Mouse (Mus musculus) lung, embryonic 16.5 days (tissue): Measurements from ENCODE around the gene Pgc. TPM values are rescaled to one million over a fixed set of nuclear protein-coding genes. Genes with fewer than 3 reads are reported as not detected.
A peak's percentile ranks its signal among the peaks of the same experiment; 100 is the strongest.

Source experiments
- ATAC-seq: fragments of 200-750 bp; cut with Nextera tagmentation; 2 replicates; pipeline ENCODE4 v1.8.0; 2017; ENCODE audit warnings: low read depth, mild to moderate bottlenecking, moderate library complexity
- H3K27ac ChIP-seq: fragments of 300-500 bp; sonication (generic); 2 replicates; pipeline ENCODE4 v1.5.1; 2014; ENCODE audit warnings: mild to moderate bottlenecking, control low read depth, low read length
- H3K27me3 ChIP-seq: fragments of 300-500 bp; sonication (generic); 2 replicates; pipeline ENCODE4 v1.6.1; 2014; ENCODE audit warnings: low read depth, low read length, mixed read lengths; ENCODE audit not compliant: control insufficient read depth, insufficient read depth
- H3K36me3 ChIP-seq: fragments of 300-500 bp; sonication (generic); 2 replicates; pipeline ENCODE4 v1.6.1; 2014; ENCODE audit warnings: low read length; ENCODE audit not compliant: control insufficient read depth, insufficient read depth
- H3K4me1 ChIP-seq: fragments of 300-500 bp; sonication (generic); replicated peaks from 2 replicates; pipeline ENCODE4 v1.6.1; 2014; ENCODE audit warnings: low read length, mixed read lengths; ENCODE audit not compliant: control insufficient read depth, insufficient read depth
- H3K4me2 ChIP-seq: fragments of 300-500 bp; sonication (generic); 2 replicates; pipeline ENCODE4 v1.6.1; 2014; ENCODE audit warnings: low read depth, low read length, control low read depth
- H3K4me3 ChIP-seq: fragments of 300-500 bp; sonication (generic); 2 replicates; pipeline ENCODE4 v1.5.1; 2014; ENCODE audit warnings: mild to moderate bottlenecking, low read length, control low read depth
- H3K9ac ChIP-seq: fragments of 300-500 bp; sonication (generic); 2 replicates; pipeline ENCODE4 v1.6.1; 2014; ENCODE audit warnings: low read length, control low read depth
- H3K9me3 ChIP-seq: fragments of 300-500 bp; sonication (generic); 2 replicates; pipeline ENCODE4 v1.6.1; 2016; ENCODE audit warnings: low read length; ENCODE audit not compliant: control insufficient read depth
- WGBS: fragments of 180-500 bp; shearing (Covaris S2); extraction: QIAGEN DNeasy Blood & Tissue Kit; methylation state at CpG from one replicate; pipeline ENCODE4 v1.1.7; 2014; 5-methylcytosine and 5-hydroxymethylcytosine counted together
- polyA plus RNA-seq: library from polyadenylated mRNA; unstranded; fragments of >200 nt; fragmentation: Nextera tagmentation; extraction: Ambion mirVana; gene quantifications from 2 replicates; pipeline ENCODE4 v1.2.1, GENCODE M21; 2015

The Pgc gene
- polyA plus RNA-seq, 1 experiment from 2014 or later: 22.5 TPM

DNA sequence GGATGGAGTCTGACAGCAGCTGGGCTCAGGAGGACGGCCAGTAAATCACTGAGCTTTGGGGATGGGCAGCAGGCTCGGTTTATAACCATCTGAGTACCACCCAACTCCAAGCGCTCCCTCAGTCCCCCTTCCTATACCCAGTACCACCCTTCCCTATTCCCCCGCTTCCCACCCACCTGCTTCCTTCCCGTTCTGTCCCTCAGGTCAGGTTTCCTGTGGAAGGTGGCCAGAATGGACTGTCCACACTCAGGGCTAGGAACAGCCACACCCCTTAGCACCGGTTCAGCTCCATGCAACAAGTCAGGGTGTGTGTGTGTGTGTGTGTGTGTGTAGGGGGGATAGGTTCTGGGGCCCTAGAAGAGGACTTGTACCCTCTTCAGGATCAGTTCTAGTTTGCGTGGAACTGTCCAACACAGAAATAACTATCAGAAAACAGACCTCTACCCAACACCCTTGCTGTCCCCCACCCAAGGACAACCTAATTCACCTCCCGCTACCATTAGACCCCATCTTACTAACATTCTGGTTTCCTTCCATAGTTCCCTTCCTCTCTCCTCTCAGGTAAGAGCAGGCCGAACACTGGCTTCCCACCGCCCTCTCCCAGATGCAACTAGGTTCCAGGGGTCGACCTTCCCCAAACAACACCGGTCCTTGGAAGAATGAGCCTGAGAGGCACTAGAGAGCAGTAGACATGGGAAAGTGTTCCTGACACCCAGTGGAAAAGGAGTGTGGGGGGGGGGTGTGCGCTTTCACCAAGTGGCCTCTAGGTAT is 32.8 kb upstream of the Pgc start:
- no peak; the same call in 1 of the 2 replicates for ATAC-seq
- H3K36me3 ChIP-seq: 0 out of 2 replicates have a peak, but pooled peaks cover 3% of the 10 kb centered on the region
- H3K9me3 ChIP-seq: no peaks in the 10 kb centered on the region
- H3K4me1 ChIP-seq: peaks cover 15% of the 10 kb centered on the region
- H3K4me3 ChIP-seq: peak overlapping the region; percentile 77
- WGBS: 38% methylated on average over 13 of the region's 13 CpGs
- peak overlapping the region; percentile 92 for H3K4me2 ChIP-seq
- H3K27me3 ChIP-seq: no peaks in the 10 kb centered on the region
- H3K9ac ChIP-seq: peak overlapping the region; percentile 83
- no peak overlapping the region for H3K27ac ChIP-seq

DNA sequence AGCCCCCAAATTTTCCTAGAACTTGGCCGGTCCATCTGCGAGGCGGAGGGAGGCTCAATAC is 32.4 kb upstream of the Pgc start, which contains the start of gene Gm21981:
Gene Gm21981 (minus strand): TSS at position 14 of the 61 bp plus-strand sequence.
- Histone ChIP-seq H3K4me1 (peaks cover 13% of the 10 kb centered on the region), H3K9ac (peak within 1 kb of the TSS; percentile 83), H3K27ac (peak within 1 kb of the TSS; percentile 60), H3K9me3 (no peaks in the 10 kb centered on the region), H3K27me3 (no peaks in the 10 kb centered on the region), H3K4me2 (peak within 1 kb of the TSS; percentile 92), H3K4me3 (peak within 1 kb of the TSS; percentile 77), H3K36me3 (0 out of 2 replicates have a peak, but pooled peaks cover 3% of the 10 kb centered on the region)
- 2% methylated on average over 3 of the region's 3 CpGs for WGBS
- no peak for ATAC-seq

DNA sequence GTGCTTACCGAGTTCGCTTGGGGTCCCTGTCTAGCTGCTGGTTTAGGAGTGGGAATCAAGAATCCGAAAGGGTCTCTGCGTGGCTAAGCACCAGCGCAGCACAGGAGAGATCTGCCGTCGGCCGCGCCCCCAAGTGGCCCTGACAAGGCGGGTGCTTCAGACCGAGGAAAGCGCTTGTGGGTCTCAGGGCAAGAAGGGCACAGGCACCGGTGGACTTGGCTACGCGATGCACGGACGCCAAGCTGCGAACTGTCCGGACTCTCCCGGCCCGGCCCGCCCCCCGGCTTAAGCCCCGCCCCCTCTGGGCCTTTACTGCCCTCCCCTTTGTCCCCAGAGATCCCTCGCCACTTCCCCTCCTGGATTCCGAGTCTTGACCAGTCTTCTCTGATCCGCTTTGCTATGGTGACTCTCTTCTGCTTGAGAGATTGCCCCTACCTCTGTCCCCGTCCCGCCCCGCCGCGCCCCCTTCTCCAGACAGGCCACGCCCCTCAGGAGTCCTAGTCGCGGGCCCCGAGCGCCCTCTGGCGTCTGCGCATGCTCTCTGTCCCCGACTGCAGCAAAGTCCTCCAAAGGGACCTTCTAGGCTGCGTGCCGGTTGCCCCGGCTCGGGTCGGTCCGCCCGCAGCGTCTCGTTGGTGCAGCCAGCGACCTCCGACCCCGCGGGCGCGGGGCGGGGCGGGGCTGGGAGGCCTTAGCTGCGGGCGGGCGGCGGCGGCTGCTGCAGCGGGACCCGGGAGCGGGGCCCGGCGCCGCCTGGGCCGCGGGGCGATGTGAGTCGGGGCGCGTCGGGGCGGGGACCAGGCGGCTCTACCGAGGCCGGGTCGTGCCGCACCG is 31.9 kb upstream of the Pgc start, which contains the start of gene Prickle4:
Gene Prickle4 (minus strand): TSS at position 234 of the 834 bp plus-strand sequence.
- H3K4me1 ChIP-seq: peaks cover 8% of the 10 kb centered on the region
- H3K4me2 ChIP-seq: peak within 1 kb of the TSS; percentile 92
- ATAC-seq: peak; percentile 97
- H3K27ac ChIP-seq: peak within 1 kb of the TSS; percentile 60
- H3K27me3 ChIP-seq: no peaks in the 10 kb centered on the region
- no peaks in the 10 kb centered on the region for H3K9me3 ChIP-seq
- WGBS: under 1% methylated on average over 71 of the region's 82 CpGs
- H3K9ac ChIP-seq: peak within 1 kb of the TSS; percentile 83
- H3K4me3 ChIP-seq: peak within 1 kb of the TSS; percentile 77
- H3K36me3 ChIP-seq: 0 out of 2 replicates have a peak, but pooled peaks cover 3% of the 10 kb centered on the region

DNA sequence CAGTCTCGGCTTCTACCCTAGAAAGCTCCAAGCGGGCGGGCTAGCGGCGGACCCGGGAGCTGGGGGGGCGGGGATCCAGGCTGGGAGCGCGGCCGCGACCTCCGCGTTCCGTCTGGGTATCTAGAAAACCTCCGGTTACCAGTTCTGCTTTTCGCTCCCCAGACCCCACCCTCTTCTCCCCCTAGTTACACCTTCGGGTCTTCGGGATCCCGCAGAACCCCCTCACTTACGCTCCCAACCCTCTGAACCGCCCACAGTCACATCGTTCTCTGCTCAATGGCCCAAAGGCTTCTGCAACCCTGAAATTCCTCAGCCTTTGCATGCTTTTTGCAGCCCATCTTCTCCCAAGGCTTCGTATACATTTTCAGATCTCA is 31.3 kb upstream of the Pgc start:
- 0% methylated on average over 17 of the region's 23 CpGs for WGBS
- ATAC-seq: no peak

DNA sequence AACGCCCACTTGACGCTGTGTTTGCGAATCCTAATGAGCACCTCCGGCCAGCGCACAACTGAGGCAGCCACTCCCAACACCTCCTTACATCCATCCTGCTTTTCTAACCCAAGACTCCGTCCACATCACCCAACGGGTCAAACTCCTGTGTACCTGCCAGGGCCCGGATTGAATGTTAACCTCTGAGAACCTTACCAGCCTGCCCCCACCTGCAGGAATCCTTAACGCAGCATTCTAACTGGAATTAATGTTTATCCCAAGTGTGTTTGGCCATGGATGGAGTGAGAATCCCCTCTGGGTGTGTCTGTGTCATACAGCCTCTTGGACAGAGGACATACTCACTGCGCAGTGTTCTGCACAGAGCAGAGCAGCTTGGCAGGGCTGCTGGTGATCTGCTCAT is 28.5 kb upstream of the Pgc start:
- Histone ChIP-seq H3K4me1 (peaks cover 22% of the 10 kb centered on the region), H3K36me3 (peaks cover 5% of the 10 kb centered on the region; the same call in 1 of the 2 replicates), H3K4me2 (no peak overlapping the region), H3K9ac (no peak overlapping the region), H3K4me3 (no peak overlapping the region), H3K9me3 (no peaks in the 10 kb centered on the region), H3K27me3 (no peaks in the 10 kb centered on the region), H3K27ac (no peak overlapping the region)
- 86% methylated on average over 10 of the region's 10 CpGs for WGBS
- ATAC-seq: no peak

More for the DNA sequence above, 31.3 kb upstream of the Pgc start:
- Histone ChIP-seq H3K36me3 (0 out of 2 replicates have a peak, but pooled peaks cover 3% of the 10 kb centered on the region), H3K4me2 (peak overlapping the region; percentile 92), H3K9ac (peak overlapping the region; percentile 83), H3K27me3 (no peaks in the 10 kb centered on the region), H3K27ac (peak overlapping the region; percentile 60), H3K4me1 (peaks cover 12% of the 10 kb centered on the region), H3K4me3 (peak overlapping the region; percentile 77), H3K9me3 (no peaks in the 10 kb centered on the region)

DNA sequence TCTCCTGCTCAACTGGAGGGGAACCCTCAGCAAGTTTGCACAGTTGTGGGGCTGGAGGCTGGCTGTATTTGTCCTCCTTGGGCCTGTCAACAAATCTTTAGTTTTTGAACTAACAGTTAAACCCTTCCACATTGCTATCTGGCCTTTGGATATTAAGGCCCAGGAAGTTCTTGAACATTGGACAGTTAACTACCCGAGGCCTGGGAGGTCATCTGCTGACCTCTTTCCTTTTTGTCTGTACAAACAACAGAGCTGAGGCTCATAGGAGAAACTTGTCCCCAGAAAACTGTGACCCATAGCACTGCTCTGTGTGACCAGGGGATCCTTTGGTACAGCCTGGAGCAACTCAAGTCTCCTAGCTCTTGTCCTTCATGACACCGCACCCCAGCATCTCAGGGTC is 27.6 kb upstream of the Pgc start:
- Histone ChIP-seq H3K27me3 (no peaks in the 10 kb centered on the region), H3K4me1 (peaks cover 18% of the 10 kb centered on the region), H3K9me3 (no peaks in the 10 kb centered on the region), H3K4me2 (no peak overlapping the region), H3K27ac (no peak overlapping the region), H3K4me3 (no peak overlapping the region), H3K36me3 (peaks cover 5% of the 10 kb centered on the region; the same call in 1 of the 2 replicates), H3K9ac (no peak overlapping the region)
- ATAC-seq: no peak
- 73% methylated on average over 2 of the region's 2 CpGs for WGBS

DNA sequence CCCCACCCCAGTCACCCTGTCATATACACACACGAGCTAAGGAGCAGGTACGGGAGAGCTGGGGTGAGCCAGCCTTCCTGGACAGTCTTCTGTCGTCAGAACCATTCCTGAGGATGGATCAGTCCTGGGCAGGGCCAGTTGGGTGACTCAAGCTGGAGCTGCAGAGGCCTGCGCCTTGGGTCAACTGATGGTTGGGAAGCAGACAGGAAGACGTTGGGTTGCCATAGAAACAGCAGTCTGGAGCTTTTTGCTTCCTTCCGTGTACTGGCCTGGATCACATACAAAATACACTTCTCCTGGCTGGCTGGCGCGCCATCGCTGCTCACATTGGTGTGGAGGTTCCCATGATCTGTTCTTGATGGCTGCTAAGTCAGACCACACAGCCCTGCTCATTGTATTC is 24.8 kb upstream of the Pgc start:
- no peaks in the 10 kb centered on the region for H3K9me3 ChIP-seq
- H3K9ac ChIP-seq: no peak overlapping the region
- H3K4me3 ChIP-seq: no peak overlapping the region
- H3K4me2 ChIP-seq: no peak overlapping the region
- peaks cover 5% of the 10 kb centered on the region; the same call in 1 of the 2 replicates for H3K36me3 ChIP-seq
- no peak for ATAC-seq
- peaks cover 19% of the 10 kb centered on the region for H3K4me1 ChIP-seq
- H3K27ac ChIP-seq: peak overlapping the region; percentile 80
- no peaks in the 10 kb centered on the region for H3K27me3 ChIP-seq
- 63% methylated on average over 9 of the region's 9 CpGs for WGBS

DNA sequence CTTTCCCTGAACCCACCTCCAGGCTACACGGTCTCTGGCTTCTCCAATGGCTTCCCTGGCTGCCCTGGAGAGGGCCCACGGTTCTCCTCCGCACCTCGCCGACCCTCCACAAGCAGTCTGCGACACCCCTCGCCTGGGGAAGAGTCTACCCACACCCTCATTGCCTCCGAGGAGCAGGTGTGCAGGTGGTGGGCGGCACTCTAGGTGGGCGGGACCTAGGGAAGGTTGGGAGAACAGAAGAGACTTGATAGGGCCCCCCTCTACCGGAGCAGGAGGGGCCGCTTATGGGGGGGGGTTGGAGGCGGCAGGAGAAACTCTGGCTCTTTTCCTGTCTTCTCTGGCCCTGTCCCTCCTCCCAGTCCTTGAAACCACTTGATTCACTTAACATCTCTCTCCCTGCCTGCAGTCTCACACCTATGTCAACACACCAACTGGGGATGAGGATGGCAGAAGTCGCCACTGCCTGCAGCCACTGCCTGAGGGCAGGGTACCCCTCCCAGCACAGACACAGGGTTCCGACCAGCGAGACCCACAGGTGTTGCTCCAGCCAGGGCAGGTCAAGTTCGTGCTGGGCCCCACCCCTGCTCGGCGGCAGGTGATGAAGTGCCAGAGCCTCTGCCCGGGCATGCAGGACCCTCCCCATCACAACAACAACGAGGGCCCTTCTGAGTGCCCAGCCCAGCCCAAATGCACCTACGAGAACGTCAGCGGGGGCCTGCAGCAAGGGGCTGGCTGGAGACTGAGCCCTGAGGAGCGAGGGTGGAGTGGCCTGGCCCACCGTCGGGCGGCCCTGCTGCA is 23.9 kb upstream of the Pgc start:
- H3K4me3 ChIP-seq: 0 out of 2 replicates have a peak overlapping the region, but pooled peaks have one; percentile 8
- H3K4me1 ChIP-seq: peaks cover 19% of the 10 kb centered on the region
- 33% methylated on average over 28 of the region's 28 CpGs for WGBS
- peaks cover 5% of the 10 kb centered on the region; the same call in 1 of the 2 replicates for H3K36me3 ChIP-seq
- H3K4me2 ChIP-seq: peak overlapping the region; percentile 40
- peak overlapping the region; percentile 80 for H3K27ac ChIP-seq
- no peaks in the 10 kb centered on the region for H3K9me3 ChIP-seq
- no peak overlapping the region; the same call in 1 of the 2 replicates for H3K9ac ChIP-seq
- H3K27me3 ChIP-seq: no peaks in the 10 kb centered on the region
- ATAC-seq: peak; percentile 71
